Mouse (Mus musculus) olfactory bulb, adult 2 months (tissue): Measurements from ENCODE around the gene Gm10320.

Experiments used
- CTCF ChIP-seq: fragments of 200-500 bp; IDR thresholded peaks from 2 replicates; pipeline ENCODE4 v1.5.1; 2012; ENCODE audit warnings: low read depth, mild to moderate bottlenecking, low read length, moderate library complexity; ENCODE audit not compliant: insufficient read depth
- POLR2A ChIP-seq: fragments of 200-500 bp; IDR thresholded peaks from 2 replicates; pipeline ENCODE4 v1.6.1; 2012; ENCODE audit warnings: mild to moderate bottlenecking, low read depth, low read length, moderate library complexity; ENCODE audit not compliant: insufficient read depth

DNA sequence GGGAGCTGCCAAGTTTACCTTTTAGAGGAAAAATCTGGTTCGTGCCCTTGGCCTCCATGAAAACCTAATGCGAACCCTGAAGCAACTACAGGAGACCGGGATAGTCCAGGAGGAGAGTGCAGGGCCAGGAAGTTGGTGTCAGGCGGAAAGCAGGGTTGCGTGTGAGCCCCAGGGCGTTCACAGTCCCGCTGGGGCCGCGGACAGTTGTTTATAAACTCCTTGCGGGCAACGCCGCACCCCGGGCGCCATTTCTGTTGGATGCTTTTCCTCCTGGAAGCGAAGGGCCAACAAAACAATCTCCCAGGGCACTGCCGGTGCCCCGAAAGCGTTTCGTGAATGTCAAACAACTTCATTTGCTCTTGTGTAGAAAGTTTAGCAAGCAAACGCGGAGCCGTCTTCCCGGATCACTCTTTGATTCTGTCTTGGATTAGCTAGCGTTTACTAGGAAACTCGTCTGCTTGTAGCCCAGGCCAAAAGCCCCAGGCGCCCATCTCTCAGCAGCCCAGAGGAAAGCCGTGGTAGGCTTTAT lies 11.1 kb upstream of the Gm10320 start:
- TF ChIP-seq CTCF (no peak), POLR2A (no peak)
